In genomic region chr14:20388441-20389129, GRCm38 (mm10) we compare ENCODE assay signal across 8 mouse cellular contexts. TPM values are rescaled to one million over a fixed set of nuclear protein-coding genes. Genes with fewer than 3 reads are reported as not detected.
DNase-seq lines count a peak whose midpoint lies in the region; ATAC-seq lines count a peak whose summit lies in the region.

Gene Dnajc9 (minus strand): TSS chr14:20388910.

- peak; percentile 80 for DNase-seq in adipocyte (ENCODE audit: low spot score)
- DNase-seq in embryo, embryonic 10 days (ENCODE audit: low spot score) = peak; percentile 92
- peak; percentile 95 for DNase-seq in gastrocnemius, postnatal 14 days
- DNase-seq in intestine, embryonic 14.5 days (ENCODE audit: low spot score) = peak; percentile 96
- DNase-seq in left cerebral cortex, postnatal 14 days (ENCODE audit: low spot score in 2 of 2) = peak; percentile 95 to 97
- peak; percentile 94 for DNase-seq in mesoderm, embryonic 11.5 days (ENCODE audit: low read depth, low spot score)
- DNase-seq in right cerebral cortex, postnatal 36 days (ENCODE audit: low spot score in 2 of 2) = peak; percentile 92 to 93
- peak; percentile 92 for DNase-seq in yolk sac, embryonic 10.5 days (ENCODE audit: low spot score)

- peak within 1 kb of the TSS; percentile 67 for H3K9ac ChIP-seq in intestine, embryonic 14.5 days (ENCODE audit: low read length)

- under 1% methylated on average over 59 of the region's 59 CpGs for WGBS in intestine, embryonic 14.5 days

- peaks cover 26% of the 10 kb centered on the region for H3K4me1 ChIP-seq in intestine, embryonic 14.5 days (replicated peaks; ENCODE audit: control insufficient read depth, insufficient read depth, low read length)

- H3K4me2 ChIP-seq in intestine, embryonic 14.5 days (ENCODE audit: low read length) = peak within 1 kb of the TSS; percentile 83

- H3K4me3 ChIP-seq in intestine, embryonic 14.5 days (ENCODE audit: low read depth, low read length) = peak within 1 kb of the TSS; percentile 72

- intact Hi-C loops in gastrocnemius, postnatal 14 days (cut with DNase I; ENCODE audit: low total_unique reads) = no loop called here
- intact Hi-C loops in left cerebral cortex, postnatal 14 days (cut with DNase I) = loop anchor here (5.0 kb wide), 1 partner anchor 41 kb away; the partner anchor contains the start of genes Ecd and Fam149b

- H3K36me3 ChIP-seq in intestine, embryonic 14.5 days (ENCODE audit: control insufficient read depth, insufficient read depth, low read length) = peaks cover 58% of the 10 kb centered on the region

- no peaks in the 10 kb centered on the region for H3K9me3 ChIP-seq in intestine, embryonic 14.5 days (ENCODE audit: control insufficient read depth, low read length)

- ATAC-seq in intestine, embryonic 14.5 days (replicated peaks; ENCODE audit: low FRiP score, low TSS enrichment, low read depth) = peak; percentile 71

- peak within 1 kb of the TSS; percentile 88 for H3K27ac ChIP-seq in intestine, embryonic 14.5 days (ENCODE audit: low read depth)

- no peaks in the 10 kb centered on the region for H3K27me3 ChIP-seq in intestine, embryonic 14.5 days (replicated peaks; ENCODE audit: control insufficient read depth, insufficient read depth, low read length)

RNA-seq across cellular contexts. Expression of gene Dnajc9, which starts in this region (rescaled TPM):
- 1 to 10 TPM; 9.2 to 9.9 TPM for total RNA-seq in gastrocnemius, postnatal 14 days (2021)
- polyA plus RNA-seq in intestine, embryonic 14.5 days (2014; fragmentation: Nextera tagmentation; extraction: Ambion mirVana) = 130 and 147 TPM in 2 replicates
- total RNA-seq in left cerebral cortex, postnatal 14 days (2021) = 10 to 100 TPM; 18.0 to 22.7 TPM

Comparison
In these comparisons a context has a peak if more than half of its experiments do, and no peak if none do; other contexts are left out.
1. Peak in every context shown above with its lines: DNase-seq, ATAC-seq, H3K4me3 ChIP-seq and H3K27ac ChIP-seq.